Mouse (Mus musculus): ENCODE results near the gene Bri3bp. TPM values are rescaled to one million over a fixed set of nuclear protein-coding genes. Genes with fewer than 3 reads are reported as not detected.
"Not testable (repeated sequence)": the region's sequence is repeated elsewhere in the genome, so short reads cannot be mapped to it uniquely, and the experiment has no call there.

Gene Bri3bp
- polyA plus RNA-seq, 1 experiment from 2014 or later: 40.2 TPM

DNA sequence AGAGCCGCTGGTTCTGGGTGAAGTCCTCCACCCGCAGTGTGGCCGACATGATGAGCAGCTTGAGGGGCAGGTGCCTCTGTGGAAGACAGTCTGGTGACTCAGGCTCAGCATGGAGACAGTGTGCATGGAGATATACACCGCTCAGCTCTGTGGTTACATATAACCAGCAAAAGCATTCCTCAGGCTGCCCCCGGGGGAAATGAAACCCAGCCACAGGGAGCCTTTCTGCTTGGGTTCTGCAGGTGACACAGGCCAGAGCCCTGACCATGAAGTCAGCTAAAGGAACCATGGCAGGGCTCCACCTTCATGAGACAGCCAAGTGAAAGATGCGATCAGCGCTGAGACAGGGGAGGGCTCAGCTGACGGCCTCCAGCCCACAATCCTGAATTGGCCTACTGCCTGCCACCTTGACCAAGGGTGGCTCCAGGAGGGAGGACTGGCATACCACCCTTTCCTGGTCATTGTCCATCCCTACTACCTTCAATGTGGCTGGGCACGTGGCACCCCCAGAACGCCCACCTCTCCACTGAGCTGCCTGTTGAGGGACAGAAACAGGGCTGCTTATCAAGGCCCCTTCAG, 15.6 kb upstream of the Bri3bp start:
- Histone ChIP-seq H3K27me3 (replicated peaks; ENCODE audit: control insufficient read depth, insufficient read depth, low read length) (no peaks in the 10 kb centered on the region), H3K36me3 (ENCODE audit: control insufficient read depth, insufficient read depth, low read length) (peaks cover 80% of the 10 kb centered on the region), H3K27ac (ENCODE audit: low read depth, low read length) (no peak overlapping the region), H3K4me2 (ENCODE audit: low read length) (no peak overlapping the region), H3K4me3 (ENCODE audit: low read length) (no peak overlapping the region), H3K9ac (ENCODE audit: low read depth, low read length) (no peak overlapping the region), H3K9me3 (ENCODE audit: control insufficient read depth, low read length) (no peaks in the 10 kb centered on the region), H3K4me1 (ENCODE audit: control insufficient read depth, insufficient read depth, low read depth, low read length) (no peaks in the 10 kb centered on the region)
- 93% methylated on average over 10 of the region's 10 CpGs for WGBS
- no peak for ATAC-seq

DNA sequence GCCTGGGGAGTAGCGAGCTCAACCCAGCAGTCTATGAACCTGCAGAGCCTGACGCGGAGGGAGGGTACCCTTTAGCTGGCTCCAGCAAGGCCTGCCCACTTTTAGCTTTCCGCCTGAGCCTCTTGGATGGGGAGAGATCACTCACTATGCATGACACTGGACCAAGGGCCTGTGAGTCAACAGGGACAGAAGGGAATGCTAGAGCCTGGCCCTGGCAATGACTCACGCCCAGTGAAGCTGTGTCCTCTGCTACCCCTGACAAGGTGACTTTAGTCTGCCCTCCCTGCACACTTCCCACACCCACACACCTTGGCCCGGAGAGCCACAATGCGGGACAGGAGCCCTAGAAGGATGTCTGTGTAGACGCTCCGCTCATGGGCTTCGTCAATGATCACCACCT, 15.0 kb upstream of the Bri3bp start:
- no peaks in the 10 kb centered on the region for H3K9me3 ChIP-seq (ENCODE audit: control insufficient read depth, low read length)
- no peaks in the 10 kb centered on the region for H3K4me1 ChIP-seq (ENCODE audit: control insufficient read depth, insufficient read depth, low read depth, low read length)
- WGBS: 98% methylated on average over 10 of the region's 10 CpGs
- no peak overlapping the region for H3K4me3 ChIP-seq (ENCODE audit: low read length)
- no peaks in the 10 kb centered on the region for H3K27me3 ChIP-seq (replicated peaks; ENCODE audit: control insufficient read depth, insufficient read depth, low read length)
- no peak overlapping the region for H3K27ac ChIP-seq (ENCODE audit: low read depth, low read length)
- ATAC-seq: no peak
- H3K36me3 ChIP-seq (ENCODE audit: control insufficient read depth, insufficient read depth, low read length): peaks cover 81% of the 10 kb centered on the region
- H3K9ac ChIP-seq (ENCODE audit: low read depth, low read length): no peak overlapping the region
- H3K4me2 ChIP-seq (ENCODE audit: low read length): no peak overlapping the region

DNA sequence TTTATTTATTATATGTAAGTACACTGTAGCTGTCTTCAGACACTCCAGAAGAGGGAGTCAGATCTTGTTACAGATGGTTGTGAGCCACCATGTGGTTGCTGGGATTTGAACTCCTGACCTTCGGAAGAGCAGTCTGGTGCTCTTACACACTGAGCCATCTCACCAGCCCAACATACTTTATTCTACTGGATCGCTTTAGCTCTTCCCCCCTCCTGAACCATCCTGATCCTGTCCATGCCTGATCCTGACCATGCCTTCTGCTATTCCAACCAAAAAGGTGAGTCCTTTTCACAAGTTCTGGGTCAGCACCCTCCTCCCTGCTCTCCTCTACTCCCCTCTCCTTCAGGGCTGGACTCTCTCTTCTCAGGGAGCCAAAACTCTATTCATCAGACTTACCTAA, 9.0 kb upstream of the Bri3bp start:
- not testable (repeated sequence) for H3K4me2 ChIP-seq (ENCODE audit: low read length); H3K4me3 ChIP-seq (ENCODE audit: low read length); ATAC-seq; H3K27me3 ChIP-seq (replicated peaks; ENCODE audit: control insufficient read depth, insufficient read depth, low read length); H3K9ac ChIP-seq (ENCODE audit: low read depth, low read length); H3K9me3 ChIP-seq (ENCODE audit: control insufficient read depth, low read length); H3K27ac ChIP-seq (ENCODE audit: low read depth, low read length)
- peaks cover 35% of the 10 kb centered on the region for H3K36me3 ChIP-seq (ENCODE audit: control insufficient read depth, insufficient read depth, low read length)
- WGBS: 96% methylated on average over 2 of the region's 2 CpGs
- peaks cover 11% of the 10 kb centered on the region for H3K4me1 ChIP-seq (ENCODE audit: control insufficient read depth, insufficient read depth, low read depth, low read length)

DNA sequence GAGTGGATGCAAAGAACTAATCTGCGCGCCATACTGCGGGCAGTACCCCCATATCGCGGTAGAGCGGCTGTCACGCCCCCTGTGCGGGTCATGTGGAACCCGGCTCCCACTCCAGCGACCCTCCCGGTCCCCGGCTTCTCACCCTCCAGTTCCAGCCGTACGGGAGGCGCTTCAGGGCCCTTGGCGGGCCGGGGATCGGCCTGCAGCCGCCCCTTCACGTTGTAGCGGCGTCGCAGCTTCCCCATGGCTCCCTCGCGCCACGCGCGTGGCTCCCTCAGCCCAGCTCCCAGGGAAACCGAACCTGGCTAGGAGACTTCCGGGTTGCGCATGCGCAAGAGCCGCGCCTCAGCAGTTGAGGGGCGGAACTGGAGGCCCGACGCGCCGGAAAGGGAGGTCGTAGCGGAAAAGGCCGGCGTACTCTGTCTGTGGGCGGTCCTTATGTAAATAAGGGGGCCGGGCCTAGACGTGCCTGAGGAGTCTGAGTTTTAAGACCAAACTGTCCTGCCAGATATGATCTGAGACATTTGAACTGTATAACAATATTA, 7.5 kb upstream of the Bri3bp start, which contains the start of gene Dhx37:
TSS of gene Dhx37 (minus strand) at position 329 of the 545 bp plus-strand sequence.
- peak within 1 kb of the TSS; percentile 98 for H3K4me2 ChIP-seq (ENCODE audit: low read length)
- WGBS: under 1% methylated on average over 43 of the region's 46 CpGs

DNA sequence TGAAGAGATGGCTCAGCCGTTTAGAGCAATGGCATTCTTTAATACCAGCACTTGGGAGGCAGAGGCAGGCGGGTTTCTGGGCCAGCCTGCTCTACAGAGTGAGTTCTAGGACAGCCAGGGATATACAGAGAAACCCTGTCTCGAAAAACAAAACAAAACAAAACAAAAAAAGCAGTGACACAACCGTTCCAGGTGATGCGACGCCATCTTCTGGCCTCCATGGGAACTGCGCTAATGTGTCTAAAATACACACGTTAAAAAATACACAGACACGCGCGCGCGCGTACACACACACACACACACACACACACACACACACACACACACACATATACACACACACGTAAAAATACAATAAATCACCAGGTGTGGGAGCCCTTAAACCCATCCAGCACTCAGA, 7.0 kb upstream of the Bri3bp start:
- peaks cover 11% of the 10 kb centered on the region for H3K4me1 ChIP-seq (ENCODE audit: control insufficient read depth, insufficient read depth, low read depth, low read length)
- WGBS: 57% methylated on average over 15 of the region's 15 CpGs
- not testable (repeated sequence) for H3K27ac ChIP-seq (ENCODE audit: low read depth, low read length); ATAC-seq; H3K9ac ChIP-seq (ENCODE audit: low read depth, low read length); H3K9me3 ChIP-seq (ENCODE audit: control insufficient read depth, low read length); H3K27me3 ChIP-seq (replicated peaks; ENCODE audit: control insufficient read depth, insufficient read depth, low read length)
- H3K36me3 ChIP-seq (ENCODE audit: control insufficient read depth, insufficient read depth, low read length): peaks cover 21% of the 10 kb centered on the region
- peak overlapping the region; percentile 98 for H3K4me2 ChIP-seq (ENCODE audit: low read length)
- peak overlapping the region; percentile 94 for H3K4me3 ChIP-seq (ENCODE audit: low read length)

More for the DNA sequence above, 7.5 kb upstream of the Bri3bp start, which contains the start of gene Dhx37:
- Histone ChIP-seq H3K9ac (ENCODE audit: low read depth, low read length) (peak within 1 kb of the TSS; percentile 91), H3K4me1 (ENCODE audit: control insufficient read depth, insufficient read depth, low read depth, low read length) (peaks cover 11% of the 10 kb centered on the region), H3K27ac (ENCODE audit: low read depth, low read length) (peak within 1 kb of the TSS; percentile 86), H3K27me3 (replicated peaks; ENCODE audit: control insufficient read depth, insufficient read depth, low read length) (no peaks in the 10 kb centered on the region), H3K4me3 (ENCODE audit: low read length) (peak within 1 kb of the TSS; percentile 94), H3K9me3 (ENCODE audit: control insufficient read depth, low read length) (no peaks in the 10 kb centered on the region), H3K36me3 (ENCODE audit: control insufficient read depth, insufficient read depth, low read length) (peaks cover 26% of the 10 kb centered on the region)
- ATAC-seq: peak; percentile 93

DNA sequence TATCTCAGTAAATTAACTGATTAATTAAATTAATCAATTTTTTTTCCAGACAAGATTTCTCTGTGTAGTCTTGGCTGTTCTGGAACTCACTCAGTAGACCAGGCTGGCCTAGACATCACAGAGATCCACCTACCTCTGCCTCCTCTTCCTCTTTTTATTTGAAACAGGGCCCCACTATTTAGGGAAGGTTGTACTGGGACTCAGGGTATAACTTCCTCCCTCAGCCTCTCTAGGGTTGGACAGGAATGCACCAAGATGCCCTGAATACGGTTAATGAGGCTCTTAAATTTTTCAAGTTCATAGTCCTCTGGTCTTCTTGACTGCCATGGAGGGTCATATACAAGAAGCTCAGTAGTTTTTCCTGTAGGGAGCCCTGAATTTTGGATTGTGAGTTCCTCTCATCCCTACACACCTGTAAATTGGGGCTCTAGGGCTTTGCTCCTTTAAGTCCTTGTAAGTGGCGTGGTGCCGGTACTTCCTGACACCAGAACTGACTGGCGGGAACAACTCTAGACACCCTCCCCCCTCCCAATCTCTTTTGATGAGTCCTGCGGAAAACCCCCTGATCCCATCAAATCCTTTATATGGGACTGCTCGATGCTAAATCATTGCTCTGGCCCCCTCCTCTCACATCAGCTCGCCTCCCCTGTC, 660 bp upstream of the Bri3bp start:
- H3K9ac ChIP-seq (ENCODE audit: low read depth, low read length): peak overlapping the region; percentile 86
- peak overlapping the region; percentile 60 for H3K4me2 ChIP-seq (ENCODE audit: low read length)
- WGBS: 3% methylated on average over 7 of the region's 7 CpGs
- H3K27ac ChIP-seq (ENCODE audit: low read depth, low read length): peak overlapping the region; percentile 76
- H3K4me3 ChIP-seq (ENCODE audit: low read length): peak overlapping the region; percentile 88
- H3K36me3 ChIP-seq (ENCODE audit: control insufficient read depth, insufficient read depth, low read length): no peaks in the 10 kb centered on the region
- ATAC-seq: no peak
- no peaks in the 10 kb centered on the region for H3K27me3 ChIP-seq (replicated peaks; ENCODE audit: control insufficient read depth, insufficient read depth, low read length)
- peaks cover 9% of the 10 kb centered on the region for H3K4me1 ChIP-seq (ENCODE audit: control insufficient read depth, insufficient read depth, low read depth, low read length)
- H3K9me3 ChIP-seq (ENCODE audit: control insufficient read depth, low read length): no peaks in the 10 kb centered on the region

DNA sequence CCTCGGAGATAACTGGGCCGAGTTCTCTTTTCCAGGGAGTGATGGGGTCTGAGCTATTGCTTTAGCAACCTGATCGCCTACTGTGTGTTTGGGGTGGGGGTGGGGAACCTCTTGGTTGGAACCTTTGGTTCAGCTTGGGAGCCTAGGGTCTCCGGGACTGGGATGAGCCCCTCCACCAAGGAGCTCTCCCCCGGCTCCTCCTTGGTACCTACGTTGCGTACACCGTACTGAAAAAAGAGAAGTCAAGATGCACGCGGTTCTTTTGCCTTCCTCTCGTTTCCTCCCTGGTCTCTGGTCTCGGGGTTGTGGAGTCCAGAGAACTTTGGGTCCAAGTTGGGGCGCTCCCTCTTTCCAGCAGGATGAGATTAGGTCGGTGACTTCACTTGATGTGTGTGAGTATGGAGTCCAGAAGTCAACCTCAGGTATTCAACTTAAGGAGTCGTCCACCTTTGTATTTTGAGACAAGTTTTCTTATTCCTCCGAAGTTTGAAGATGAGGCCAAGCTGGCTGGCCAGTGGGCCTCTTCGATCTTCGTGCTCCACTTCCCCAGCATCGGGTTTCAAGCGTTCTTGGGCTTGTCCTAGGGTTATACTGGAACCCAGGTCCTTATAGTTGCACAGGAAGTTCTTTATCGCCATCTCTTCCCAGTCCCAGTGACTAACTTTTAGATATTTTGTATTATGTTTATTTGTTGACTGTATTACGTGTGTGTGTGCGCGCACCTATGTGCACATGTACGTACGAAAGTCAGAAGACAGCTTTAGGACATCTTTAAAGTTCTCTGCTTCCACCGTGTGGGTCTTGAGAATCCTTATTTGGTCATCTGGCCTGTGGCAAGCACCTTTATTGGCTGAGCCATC, 998 bp downstream of the Bri3bp start:
- Histone ChIP-seq H3K4me1 (ENCODE audit: control insufficient read depth, insufficient read depth, low read depth, low read length) (peaks cover 13% of the 10 kb centered on the region), H3K9ac (ENCODE audit: low read depth, low read length) (peak overlapping the region; percentile 86), H3K9me3 (ENCODE audit: control insufficient read depth, low read length) (no peaks in the 10 kb centered on the region), H3K27me3 (replicated peaks; ENCODE audit: control insufficient read depth, insufficient read depth, low read length) (no peaks in the 10 kb centered on the region), H3K27ac (ENCODE audit: low read depth, low read length) (peak overlapping the region; percentile 76), H3K4me3 (ENCODE audit: low read length) (peak overlapping the region; percentile 88), H3K36me3 (ENCODE audit: control insufficient read depth, insufficient read depth, low read length) (no peaks in the 10 kb centered on the region), H3K4me2 (ENCODE audit: low read length) (peak overlapping the region; percentile 60)
- WGBS: 24% methylated on average over 27 of the region's 27 CpGs
- no peak for ATAC-seq

DNA sequence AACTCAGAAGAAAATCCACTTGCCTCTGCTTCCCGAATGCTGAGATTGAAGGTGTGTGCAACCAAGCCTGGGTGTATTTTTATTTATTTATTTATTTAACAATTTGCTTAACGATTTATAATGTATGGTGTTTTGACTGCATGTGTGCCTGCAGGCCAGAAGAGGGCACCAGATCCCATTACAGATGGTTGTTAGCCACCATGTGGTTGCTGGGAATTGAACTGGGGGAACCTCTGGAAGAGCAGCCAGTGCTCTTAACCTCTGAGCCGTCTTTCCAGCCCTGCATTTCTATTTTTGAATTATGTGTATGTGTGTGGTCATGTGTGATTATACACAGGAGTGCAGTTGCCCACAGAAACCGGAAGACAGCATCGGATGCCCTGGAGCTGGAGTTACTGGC, 2.0 kb downstream of the Bri3bp start:
- no peak for ATAC-seq
- Histone ChIP-seq H3K4me1 (ENCODE audit: control insufficient read depth, insufficient read depth, low read depth, low read length) (peaks cover 13% of the 10 kb centered on the region), H3K4me2 (ENCODE audit: low read length) (no peak overlapping the region), H3K9ac (ENCODE audit: low read depth, low read length) (no peak overlapping the region), H3K27ac (ENCODE audit: low read depth, low read length) (no peak overlapping the region), H3K4me3 (ENCODE audit: low read length) (no peak overlapping the region), H3K27me3 (replicated peaks; ENCODE audit: control insufficient read depth, insufficient read depth, low read length) (no peaks in the 10 kb centered on the region), H3K36me3 (ENCODE audit: control insufficient read depth, insufficient read depth, low read length) (no peaks in the 10 kb centered on the region), H3K9me3 (ENCODE audit: control insufficient read depth, low read length) (no peaks in the 10 kb centered on the region)
- 86% methylated on average over 5 of the region's 5 CpGs for WGBS

DNA sequence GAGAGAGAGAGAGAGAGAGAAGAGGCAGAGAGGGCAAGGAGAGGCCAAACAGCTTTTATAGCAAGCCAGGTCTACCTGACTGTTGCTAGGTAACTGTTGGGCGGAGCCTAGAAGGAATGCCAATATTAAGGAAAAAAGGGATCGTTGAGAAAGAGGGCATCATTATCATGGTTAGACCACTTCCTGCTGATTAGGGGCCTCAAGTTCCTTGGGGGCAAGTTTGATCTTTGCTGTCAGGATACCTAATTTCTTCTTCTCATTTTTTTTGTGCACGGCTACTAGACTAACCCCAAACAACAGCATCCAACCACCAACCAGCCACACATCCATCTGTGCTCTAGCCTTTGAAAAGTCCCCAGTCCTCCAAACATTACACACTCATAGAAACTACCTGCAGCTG, 2.5 kb downstream of the Bri3bp start:
- no peak for ATAC-seq
- 92% methylated on average over 3 of the region's 3 CpGs for WGBS
- H3K4me1 ChIP-seq (ENCODE audit: control insufficient read depth, insufficient read depth, low read depth, low read length): peaks cover 13% of the 10 kb centered on the region

More for the DNA sequence above, 2.5 kb downstream of the Bri3bp start:
- no peak overlapping the region for H3K4me3 ChIP-seq (ENCODE audit: low read length)
- H3K4me2 ChIP-seq (ENCODE audit: low read length): no peak overlapping the region
- no peaks in the 10 kb centered on the region for H3K27me3 ChIP-seq (replicated peaks; ENCODE audit: control insufficient read depth, insufficient read depth, low read length)
- no peak overlapping the region for H3K9ac ChIP-seq (ENCODE audit: low read depth, low read length)
- no peaks in the 10 kb centered on the region for H3K9me3 ChIP-seq (ENCODE audit: control insufficient read depth, low read length)
- H3K36me3 ChIP-seq (ENCODE audit: control insufficient read depth, insufficient read depth, low read length): no peaks in the 10 kb centered on the region
- H3K27ac ChIP-seq (ENCODE audit: low read depth, low read length): no peak overlapping the region

Measured in hindbrain, embryonic 16.5 days (tissue).